Mouse (Mus musculus) embryonic facial prominence, embryonic 15.5 days (tissue): ENCODE measurements around the gene Tbc1d8. TPM values are rescaled to one million over a fixed set of nuclear protein-coding genes. Genes with fewer than 3 reads are reported as not detected.

ENCODE experiments used
- ATAC-seq: fragments of 200-750 bp; cut with Nextera tagmentation; 2 replicates; pipeline ENCODE4 v1.8.0; 2017; ENCODE audit warnings: low read depth, moderate TSS enrichment; ENCODE audit not compliant: insufficient number of reproducible peaks, low FRiP score, low TSS enrichment
- H3K27ac ChIP-seq: fragments of 300-500 bp; sonication (generic); replicated peaks from 2 replicates; pipeline ENCODE4 v1.5.1; 2015; ENCODE audit warnings: mild to moderate bottlenecking, inconsistent platforms
- H3K27me3 ChIP-seq: fragments of 300-500 bp; sonication (generic); 2 replicates; pipeline ENCODE4 v1.6.1; 2015; ENCODE audit warnings: inconsistent platforms
- H3K36me3 ChIP-seq: fragments of 300-500 bp; sonication (generic); 2 replicates; pipeline ENCODE4 v1.6.1; 2015; ENCODE audit warnings: mild to moderate bottlenecking, inconsistent platforms
- H3K4me1 ChIP-seq: fragments of 300-500 bp; sonication (generic); 2 replicates; pipeline ENCODE4 v1.6.1; 2015; ENCODE audit warnings: inconsistent platforms
- H3K4me2 ChIP-seq: fragments of 300-500 bp; sonication (generic); replicated peaks from 2 replicates; pipeline ENCODE4 v1.6.1; 2015; ENCODE audit warnings: mild to moderate bottlenecking, inconsistent platforms
- H3K4me3 ChIP-seq: fragments of 300-500 bp; sonication (generic); replicated peaks from 2 replicates; pipeline ENCODE4 v1.5.1; 2015; ENCODE audit warnings: mild to moderate bottlenecking, inconsistent platforms
- H3K9ac ChIP-seq: fragments of 300-500 bp; sonication (generic); 2 replicates; pipeline ENCODE4 v1.6.1; 2015; ENCODE audit warnings: inconsistent platforms
- H3K9me3 ChIP-seq: fragments of 300-500 bp; sonication (generic); replicated peaks from 2 replicates; pipeline ENCODE4 v1.6.1; 2016; ENCODE audit warnings: inconsistent platforms
- WGBS: fragments of 180-500 bp; shearing (Covaris S2); methylation state at CpG from one replicate; pipeline ENCODE4 v1.1.7; 2015; 5-methylcytosine and 5-hydroxymethylcytosine counted together
- polyA plus RNA-seq: library from polyadenylated mRNA; unstranded; fragments of >200 nt; fragmentation: Nextera tagmentation; extraction: Ambion mirVana; gene quantifications from 2 replicates; pipeline ENCODE4 v1.2.1, GENCODE M21; 2015

Tbc1d8 gene
- polyA plus RNA-seq, 1 experiment from 2014 or later = 12.7 TPM

- Histone ChIP-seq H3K9ac (no peak overlapping the region), H3K27ac (no peak overlapping the region), H3K4me2 (no peak overlapping the region), H3K4me1 (0 out of 2 replicates have a peak, but pooled peaks cover 5% of the 10 kb centered on the region), H3K27me3 (no peaks in the 10 kb centered on the region), H3K9me3 (no peaks in the 10 kb centered on the region), H3K36me3 (peaks cover 14% of the 10 kb centered on the region; the same call in 1 of the 2 replicates), H3K4me3 (no peak overlapping the region)
- no peak for ATAC-seq
- 57% methylated on average over 10 of the region's 10 CpGs for WGBS
Measured at GRCm38 (mm10) chr1:39394096-39394495, 84.5 kb downstream of the Tbc1d8 start.

DNA sequence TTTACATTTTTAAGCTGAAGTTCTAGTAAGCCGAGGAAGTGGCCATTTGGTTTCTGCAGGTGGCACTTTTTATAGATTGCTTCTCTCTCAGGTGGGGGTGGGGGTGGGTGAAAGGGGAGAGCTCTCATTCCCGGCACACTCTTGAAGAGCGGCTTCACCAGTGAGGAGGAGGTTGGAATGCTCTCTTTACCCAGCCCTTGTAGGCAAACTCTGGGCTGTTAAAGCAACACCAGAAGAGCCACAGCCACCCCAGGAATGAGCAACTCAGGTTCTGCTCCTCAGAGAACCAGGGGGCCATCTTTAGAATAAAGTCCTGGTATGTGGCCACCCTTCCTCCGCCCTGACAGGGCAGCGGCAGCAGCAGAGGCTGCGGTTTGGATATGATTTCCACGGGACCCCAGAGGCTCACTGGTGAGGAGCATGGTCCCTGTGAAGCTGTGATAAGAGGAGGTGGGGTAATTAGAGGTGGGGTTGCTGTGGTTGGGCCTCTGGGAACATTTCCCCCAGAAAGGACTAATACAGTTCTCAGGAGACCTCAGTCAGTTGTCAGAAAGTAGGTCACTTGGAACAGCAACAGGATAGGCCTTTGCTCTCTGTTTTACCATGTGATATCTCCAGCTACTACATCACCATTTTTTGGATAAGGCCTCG is 85.2 kb downstream of the Tbc1d8 start:
- no peak for ATAC-seq

GRCm38 (mm10) chr1:39392189-39392588 is 86.4 kb downstream of the Tbc1d8 start:
- 67% methylated on average over 3 of the region's 3 CpGs for WGBS
- H3K27me3 ChIP-seq = no peaks in the 10 kb centered on the region
- no peak overlapping the region for H3K27ac ChIP-seq
- ATAC-seq = no peak
- H3K9me3 ChIP-seq = no peaks in the 10 kb centered on the region
- H3K4me2 ChIP-seq = no peak overlapping the region
- H3K9ac ChIP-seq = no peak overlapping the region
- no peak overlapping the region for H3K4me3 ChIP-seq
- H3K36me3 ChIP-seq = peaks cover 7% of the 10 kb centered on the region; the same call in 1 of the 2 replicates
- H3K4me1 ChIP-seq = 0 out of 2 replicates have a peak, but pooled peaks cover 5% of the 10 kb centered on the region

More for the DNA sequence above, 85.2 kb downstream of the Tbc1d8 start:
- H3K4me1 ChIP-seq = 0 out of 2 replicates have a peak, but pooled peaks cover 5% of the 10 kb centered on the region
- H3K27me3 ChIP-seq = no peaks in the 10 kb centered on the region
- H3K4me3 ChIP-seq = no peak overlapping the region
- WGBS = 85% methylated on average over 8 of the region's 8 CpGs
- H3K36me3 ChIP-seq = peaks cover 14% of the 10 kb centered on the region; the same call in 1 of the 2 replicates
- H3K9ac ChIP-seq = no peak overlapping the region
- H3K9me3 ChIP-seq = no peaks in the 10 kb centered on the region
- no peak overlapping the region for H3K4me2 ChIP-seq
- H3K27ac ChIP-seq = no peak overlapping the region

GRCm38 (mm10) chr1:39391652-39392051 is 86.9 kb downstream of the Tbc1d8 start:
- Histone ChIP-seq H3K4me3 (no peak overlapping the region), H3K9ac (no peak overlapping the region), H3K4me1 (0 out of 2 replicates have a peak, but pooled peaks cover 5% of the 10 kb centered on the region), H3K36me3 (peaks cover 6% of the 10 kb centered on the region; the same call in 1 of the 2 replicates), H3K4me2 (no peak overlapping the region), H3K27ac (no peak overlapping the region), H3K27me3 (no peaks in the 10 kb centered on the region), H3K9me3 (no peaks in the 10 kb centered on the region)
- WGBS = 93% methylated on average over 6 of the region's 6 CpGs
- no peak for ATAC-seq

GRCm38 (mm10) chr1:39389338-39389737 is 89.2 kb downstream of the Tbc1d8 start:
- no peaks in the 10 kb centered on the region for H3K9me3 ChIP-seq
- H3K9ac ChIP-seq = no peak overlapping the region
- no peak overlapping the region for H3K27ac ChIP-seq
- H3K27me3 ChIP-seq = no peaks in the 10 kb centered on the region
- no peak overlapping the region for H3K4me2 ChIP-seq
- peaks cover 6% of the 10 kb centered on the region; the same call in 1 of the 2 replicates for H3K36me3 ChIP-seq
- no peak overlapping the region for H3K4me3 ChIP-seq
- 88% methylated on average over 11 of the region's 11 CpGs for WGBS
- ATAC-seq = no peak
- H3K4me1 ChIP-seq = 0 out of 2 replicates have a peak, but pooled peaks cover 4% of the 10 kb centered on the region

- Histone ChIP-seq H3K4me1 (no peaks in the 10 kb centered on the region), H3K4me3 (no peak overlapping the region), H3K4me2 (no peak overlapping the region), H3K9ac (no peak overlapping the region), H3K27ac (no peak overlapping the region), H3K36me3 (peaks cover under 1% of the 10 kb centered on the region; the same call in 1 of the 2 replicates), H3K27me3 (no peaks in the 10 kb centered on the region), H3K9me3 (no peaks in the 10 kb centered on the region)
- ATAC-seq = no peak
- 84% methylated on average over 2 of the region's 2 CpGs for WGBS
Measured at GRCm38 (mm10) chr1:39388163-39388562, 90.4 kb downstream of the Tbc1d8 start.

DNA sequence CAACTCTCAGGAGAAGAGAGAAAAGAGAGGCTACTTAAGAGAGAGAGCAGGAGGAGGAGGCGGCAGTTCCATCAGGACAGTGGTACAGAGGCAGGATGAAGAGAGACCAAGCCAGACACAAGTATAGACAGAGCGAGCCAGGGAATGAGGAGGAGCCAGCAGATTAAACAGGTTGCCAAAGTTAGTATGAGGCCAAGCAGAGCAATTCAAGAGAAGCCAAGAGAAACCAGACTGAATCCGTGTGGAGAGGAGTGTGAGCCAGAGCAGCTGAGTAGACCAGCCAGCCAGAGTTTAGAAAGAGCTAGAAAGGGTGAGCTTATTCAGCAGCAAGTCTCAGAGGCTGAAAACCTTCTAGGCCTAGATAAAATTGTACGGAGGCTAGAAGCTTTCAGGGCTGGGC is 91.1 kb downstream of the Tbc1d8 start:
- H3K4me3 ChIP-seq = no peak overlapping the region
- no peaks in the 10 kb centered on the region for H3K36me3 ChIP-seq
- no peak for ATAC-seq
- no peaks in the 10 kb centered on the region for H3K4me1 ChIP-seq
- WGBS = 79% methylated on average over 4 of the region's 4 CpGs
- H3K9me3 ChIP-seq = no peaks in the 10 kb centered on the region
- no peak overlapping the region for H3K27ac ChIP-seq
- H3K9ac ChIP-seq = no peak overlapping the region
- no peak overlapping the region for H3K4me2 ChIP-seq
- no peaks in the 10 kb centered on the region for H3K27me3 ChIP-seq

DNA sequence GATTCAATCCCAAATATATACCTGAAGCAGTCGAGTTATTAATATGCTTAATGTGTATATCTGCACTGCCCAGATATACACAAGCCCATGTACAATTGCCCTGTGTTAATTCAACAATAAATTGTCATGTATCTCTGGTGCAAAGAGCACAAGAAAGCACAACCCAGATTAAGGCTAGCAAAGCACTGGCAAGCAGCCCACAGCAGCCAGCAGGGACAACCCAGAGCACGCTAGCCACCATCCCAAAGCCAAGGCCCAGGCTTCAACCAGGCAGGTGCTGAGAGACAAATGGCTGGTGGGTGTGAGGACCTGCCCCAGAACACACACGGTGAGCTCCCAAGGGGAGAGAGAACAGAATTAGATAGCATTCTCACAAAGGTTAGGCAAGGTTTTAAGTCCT is 92.1 kb downstream of the Tbc1d8 start:
- H3K4me2 ChIP-seq = no peak overlapping the region
- no peak overlapping the region for H3K4me3 ChIP-seq
- 81% methylated on average over 3 of the region's 3 CpGs for WGBS
- no peak for ATAC-seq
- H3K4me1 ChIP-seq = no peaks in the 10 kb centered on the region
- H3K27ac ChIP-seq = no peak overlapping the region
- no peak overlapping the region for H3K9ac ChIP-seq
- H3K36me3 ChIP-seq = no peaks in the 10 kb centered on the region
- no peaks in the 10 kb centered on the region for H3K9me3 ChIP-seq
- no peaks in the 10 kb centered on the region for H3K27me3 ChIP-seq

- Histone ChIP-seq H3K4me1 (no peaks in the 10 kb centered on the region), H3K36me3 (no peaks in the 10 kb centered on the region), H3K4me2 (no peak overlapping the region), H3K27ac (no peak overlapping the region), H3K9me3 (no peaks in the 10 kb centered on the region), H3K9ac (no peak overlapping the region), H3K27me3 (no peaks in the 10 kb centered on the region), H3K4me3 (no peak overlapping the region)
- ATAC-seq = no peak
- WGBS = 82% methylated on average over 9 of the region's 9 CpGs
Measured at GRCm38 (mm10) chr1:39384914-39385313, 93.6 kb downstream of the Tbc1d8 start.

GRCm38 (mm10) chr1:39381017-39381416 is 97.5 kb downstream of the Tbc1d8 start:
- ATAC-seq = no peak
- Histone ChIP-seq H3K36me3 (no peaks in the 10 kb centered on the region), H3K4me1 (no peaks in the 10 kb centered on the region), H3K4me3 (no peak overlapping the region), H3K4me2 (no peak overlapping the region), H3K27ac (no peak overlapping the region), H3K9ac (no peak overlapping the region), H3K9me3 (no peaks in the 10 kb centered on the region), H3K27me3 (no peaks in the 10 kb centered on the region)
- 83% methylated on average over 9 of the region's 9 CpGs for WGBS

GRCm38 (mm10) chr1:39379021-39379420 is 99.5 kb downstream of the Tbc1d8 start:
- H3K27ac ChIP-seq = no peak overlapping the region
- no peaks in the 10 kb centered on the region for H3K27me3 ChIP-seq
- H3K9ac ChIP-seq = no peak overlapping the region
- H3K9me3 ChIP-seq = no peaks in the 10 kb centered on the region
- H3K36me3 ChIP-seq = peaks cover under 1% of the 10 kb centered on the region; the same call in 1 of the 2 replicates
- ATAC-seq = no peak
- no peak overlapping the region for H3K4me2 ChIP-seq
- WGBS = 71% methylated on average over 5 of the region's 5 CpGs
- H3K4me3 ChIP-seq = no peak overlapping the region
- no peaks in the 10 kb centered on the region for H3K4me1 ChIP-seq

DNA sequence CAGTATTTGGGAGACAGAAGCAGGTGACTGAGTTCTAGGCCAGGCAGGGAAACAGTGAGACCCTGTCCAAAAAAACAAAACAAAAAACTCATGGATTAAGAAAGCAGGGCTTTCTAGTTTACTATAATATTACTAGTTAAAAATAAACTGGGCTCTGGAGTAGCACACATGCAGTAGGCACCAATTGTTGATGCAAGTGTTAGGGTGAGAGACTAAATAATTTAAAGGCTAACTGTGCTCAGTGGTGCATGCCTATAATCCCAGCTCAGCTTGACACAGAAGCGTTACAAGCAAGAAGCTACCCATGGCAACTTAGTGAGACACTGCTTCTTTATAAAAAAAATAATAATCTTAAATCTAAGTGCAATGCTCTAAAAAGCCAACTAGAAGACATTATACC is 100.0 kb downstream of the Tbc1d8 start:
- no peaks in the 10 kb centered on the region for H3K4me1 ChIP-seq
- no peak overlapping the region for H3K4me2 ChIP-seq
- H3K36me3 ChIP-seq = peaks cover 5% of the 10 kb centered on the region
- 83% methylated on average over 1 of the region's 1 CpGs for WGBS
- H3K9me3 ChIP-seq = no peaks in the 10 kb centered on the region
- no peak overlapping the region for H3K27ac ChIP-seq
- ATAC-seq = no peak
- no peak overlapping the region for H3K4me3 ChIP-seq
- no peaks in the 10 kb centered on the region for H3K27me3 ChIP-seq
- no peak overlapping the region for H3K9ac ChIP-seq
